Comparison of ENCODE assay signal across 26 mouse cellular contexts in the genomic region with DNA sequence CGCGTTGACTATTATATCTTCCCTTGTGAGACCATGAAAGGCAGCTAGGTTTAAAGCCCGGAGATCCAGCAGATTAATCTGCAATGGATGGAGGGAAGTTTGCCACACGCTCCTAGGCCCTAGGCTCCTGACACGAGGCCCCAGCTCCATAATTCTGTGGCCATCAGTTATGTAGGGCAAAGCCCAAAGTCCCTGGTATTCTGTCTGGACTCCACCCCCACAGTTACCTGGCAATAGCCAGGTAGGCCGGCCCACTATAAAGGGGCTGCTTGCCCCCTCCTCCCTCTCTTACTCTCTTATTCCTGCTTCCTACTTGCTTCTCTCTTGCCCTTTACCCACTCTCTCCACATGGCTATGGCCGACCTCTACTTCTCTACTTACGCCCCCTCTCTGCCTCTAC. TPM values are rescaled to one million over a fixed set of nuclear protein-coding genes. Genes with fewer than 3 reads are reported as not detected.
"Had no signal": no experiment of that assay in that cellular context is flagged by ENCODE, and none has a peak within 500 bp of the region (broad histone marks: within the 10 kb centered on the region; RNA-seq: fewer than 3 reads in every experiment).

No protein-coding gene starts in this region.

- H3K4me2 ChIP-seq: heart, embryonic 11.5 days; heart, embryonic 13.5 days; heart, embryonic 15.5 days; hindbrain, embryonic 13.5 days; hindbrain, embryonic 15.5 days; intestine, embryonic 15.5 days; kidney, embryonic 15.5 days; limb, embryonic 12.5 days; liver, embryonic 11.5 days had no signal

- H3K27me3 ChIP-seq: hindbrain, embryonic 13.5 days; hindbrain, embryonic 15.5 days; intestine, embryonic 15.5 days; kidney, embryonic 15.5 days; limb, embryonic 12.5 days; liver, embryonic 13.5 days; liver, embryonic 15.5 days had no signal

- ATAC-seq: forebrain, postnatal 0 days; inflammation-experienced regulatory T-cells, adult 6 months; intestine, embryonic 15.5 days; intestine, postnatal 0 days had no signal

- H3K27ac ChIP-seq: heart, embryonic 13.5 days; heart, embryonic 15.5 days; hindbrain, embryonic 13.5 days; hindbrain, embryonic 15.5 days; intestine, embryonic 15.5 days; kidney, embryonic 15.5 days; layer of hippocampus, adult 2 months; left cerebral cortex, adult 2 months; limb, embryonic 10.5 days; limb, embryonic 12.5 days; liver, embryonic 13.5 days; liver, embryonic 15.5 days had no signal

- H3K9me3 ChIP-seq: heart, embryonic 13.5 days; heart, embryonic 15.5 days; hindbrain, embryonic 13.5 days; hindbrain, embryonic 15.5 days; intestine, embryonic 15.5 days; kidney, embryonic 15.5 days; limb, embryonic 10.5 days; limb, embryonic 12.5 days; liver, embryonic 13.5 days; liver, embryonic 15.5 days had no signal

- H3K9ac ChIP-seq: forebrain, postnatal 0 days; heart, embryonic 13.5 days; heart, embryonic 15.5 days; hindbrain, embryonic 13.5 days; hindbrain, embryonic 15.5 days; intestine, embryonic 15.5 days; kidney, embryonic 15.5 days; limb, embryonic 12.5 days; liver, embryonic 13.5 days; liver, embryonic 15.5 days had no signal

- DNase-seq: forebrain, postnatal 0 days; gastrocnemius, postnatal 14 days; gastrocnemius, postnatal 36 days; heart, adult 18-20 months; heart, postnatal 14 days; heart, postnatal 36 days; kidney, postnatal 10 days; liver; liver, embryonic 13.5 days had no signal

- H3K4me3 ChIP-seq: heart, embryonic 13.5 days; heart, embryonic 15.5 days; hindbrain, embryonic 13.5 days; hindbrain, embryonic 15.5 days; intestine, embryonic 15.5 days; kidney, embryonic 15.5 days; layer of hippocampus, adult 2 months; left cerebral cortex, adult 2 months; limb, embryonic 10.5 days; limb, embryonic 12.5 days; liver, embryonic 15.5 days had no signal

- H3K36me3 ChIP-seq: heart, embryonic 13.5 days; heart, embryonic 15.5 days; hindbrain, embryonic 13.5 days; hindbrain, embryonic 15.5 days; intestine, embryonic 15.5 days had no signal

RNA-seq across cellular contexts. Expression of a gene that starts 2.9 kb away (rescaled TPM):
- total RNA-seq: gastrocnemius, adult 18-20 months; gastrocnemius, adult 8-10 months had no signal
